Mouse (Mus musculus): ENCODE results near the gene Acvrl1. TPM values are rescaled to one million over a fixed set of nuclear protein-coding genes. Genes with fewer than 3 reads are reported as not detected.

Gene Acvrl1
- polyA plus RNA-seq, 1 experiment from 2014 or later: 18.4 TPM

DNA sequence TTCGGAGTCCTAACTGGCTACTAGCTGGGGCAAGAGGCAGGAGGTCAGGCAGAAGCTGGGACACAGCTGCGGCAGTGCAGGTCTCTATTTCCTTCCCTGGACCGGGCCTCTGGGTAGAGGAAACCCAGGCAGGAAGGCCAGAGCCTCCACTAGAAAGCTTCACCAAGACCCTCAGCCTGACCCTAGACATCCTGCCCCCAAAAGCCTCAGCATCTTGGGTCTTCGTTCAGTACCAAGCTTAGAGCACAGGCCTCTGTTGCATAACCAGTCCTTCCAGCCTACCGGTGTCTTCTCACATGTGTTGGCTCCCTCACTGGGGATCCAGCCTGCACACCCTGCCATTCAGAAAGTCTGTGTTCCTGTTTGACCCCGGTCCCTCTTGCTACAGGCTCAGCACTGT lies 4.4 kb downstream of the Acvrl1 start:
- H3K9ac ChIP-seq: no peak overlapping the region
- no peak overlapping the region for H3K4me2 ChIP-seq
- H3K9me3 ChIP-seq (replicated peaks): no peaks in the 10 kb centered on the region
- peaks cover 6% of the 10 kb centered on the region for H3K36me3 ChIP-seq
- no peak for ATAC-seq (replicated peaks; ENCODE audit: low FRiP score)
- H3K4me1 ChIP-seq: peaks cover 77% of the 10 kb centered on the region
- peaks cover 30% of the 10 kb centered on the region for H3K27me3 ChIP-seq
- WGBS: 75% methylated on average over 6 of the region's 6 CpGs
- no peak overlapping the region for H3K4me3 ChIP-seq (replicated peaks)
- peak overlapping the region; percentile 76 for H3K27ac ChIP-seq

DNA sequence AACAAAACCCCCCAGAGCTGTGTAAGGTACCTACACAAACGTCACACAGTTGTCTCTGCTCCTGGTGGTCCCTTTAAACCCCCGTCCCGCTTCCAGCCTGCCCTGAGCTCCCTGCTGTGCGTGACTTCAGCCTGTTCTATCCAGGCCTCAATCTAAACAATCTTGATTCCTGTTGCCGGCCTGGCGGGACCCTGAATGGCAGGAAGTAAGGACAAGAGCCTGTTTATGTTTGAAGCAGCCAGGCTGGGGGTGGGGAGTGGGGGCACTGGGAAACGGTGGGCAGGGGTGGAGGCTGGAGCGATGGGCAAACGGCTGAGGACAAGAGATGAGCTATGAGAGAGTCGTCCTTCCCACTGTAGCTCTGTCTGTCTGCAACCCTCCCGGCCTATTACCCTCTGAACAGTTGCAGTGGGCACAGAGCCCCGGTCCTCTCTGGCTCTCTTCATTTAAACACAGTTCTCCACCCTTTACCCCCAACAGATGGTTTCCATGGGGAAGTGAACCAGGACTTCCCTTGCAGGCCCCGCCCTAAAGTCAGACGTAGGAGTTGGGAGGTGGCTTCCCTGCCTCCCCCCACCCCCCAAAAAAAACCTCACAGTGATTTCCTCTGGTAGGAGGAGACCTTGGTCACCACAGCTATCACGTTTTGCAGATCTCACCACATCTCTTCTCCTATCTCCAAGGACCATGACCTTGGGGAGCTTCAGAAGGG lies 5.8 kb downstream of the Acvrl1 start:
- Histone ChIP-seq H3K27ac (peak overlapping the region; percentile 76), H3K9ac (no peak overlapping the region), H3K9me3 (replicated peaks) (no peaks in the 10 kb centered on the region), H3K36me3 (peaks cover 7% of the 10 kb centered on the region), H3K27me3 (peaks cover 18% of the 10 kb centered on the region), H3K4me1 (peaks cover 66% of the 10 kb centered on the region), H3K4me2 (peak overlapping the region; percentile 40), H3K4me3 (replicated peaks) (peak overlapping the region; percentile 27)
- WGBS: 22% methylated on average over 15 of the region's 15 CpGs
- ATAC-seq (replicated peaks; ENCODE audit: low FRiP score): 0 out of 2 replicates have a peak, but pooled peaks have one; percentile 23

DNA sequence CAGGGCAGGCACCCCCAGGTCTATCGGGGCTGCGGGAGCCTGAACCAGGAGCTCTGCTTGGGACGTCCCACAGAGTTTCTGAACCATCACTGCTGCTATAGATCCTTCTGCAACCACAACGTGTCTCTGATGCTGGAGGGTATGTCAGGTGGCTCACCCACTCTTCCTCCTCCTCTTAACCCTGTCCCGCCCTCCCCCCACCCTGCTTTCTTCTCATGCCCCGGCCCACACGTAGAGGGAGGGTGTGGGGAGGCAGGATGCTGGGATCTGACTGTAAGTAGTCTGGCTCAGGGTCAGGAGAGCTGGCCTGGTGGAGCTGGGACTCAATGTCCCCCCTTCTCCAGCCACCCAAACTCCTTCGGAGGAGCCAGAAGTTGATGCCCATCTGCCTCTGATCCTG lies 7.1 kb downstream of the Acvrl1 start:
- H3K4me1 ChIP-seq: peaks cover 67% of the 10 kb centered on the region
- H3K4me2 ChIP-seq: peak overlapping the region; percentile 40
- H3K9me3 ChIP-seq (replicated peaks): no peaks in the 10 kb centered on the region
- no peak for ATAC-seq (replicated peaks; ENCODE audit: low FRiP score)
- H3K9ac ChIP-seq: no peak overlapping the region
- 56% methylated on average over 8 of the region's 8 CpGs for WGBS
- peaks cover 7% of the 10 kb centered on the region for H3K36me3 ChIP-seq
- H3K27me3 ChIP-seq: peaks cover 5% of the 10 kb centered on the region
- H3K27ac ChIP-seq: no peak overlapping the region
- H3K4me3 ChIP-seq (replicated peaks): peak overlapping the region; percentile 23

DNA sequence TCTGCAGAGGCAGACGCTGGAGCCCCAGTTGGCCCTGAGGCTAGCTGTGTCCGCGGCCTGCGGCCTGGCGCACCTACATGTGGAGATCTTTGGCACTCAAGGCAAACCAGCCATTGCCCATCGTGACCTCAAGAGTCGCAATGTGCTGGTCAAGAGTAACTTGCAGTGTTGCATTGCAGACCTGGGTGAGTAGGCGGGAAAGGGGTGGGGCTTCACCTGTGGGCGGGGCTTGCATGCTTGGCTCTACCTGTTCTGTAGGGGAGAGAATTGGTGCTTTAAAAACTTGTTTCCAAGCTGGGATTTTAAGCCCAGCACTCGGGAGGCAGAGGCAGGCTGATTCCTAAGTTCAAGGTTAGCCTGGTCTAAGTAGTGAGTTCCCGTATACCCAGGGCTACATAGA lies 9.1 kb downstream of the Acvrl1 start:
- Histone ChIP-seq H3K4me1 (peaks cover 61% of the 10 kb centered on the region), H3K9me3 (replicated peaks) (no peaks in the 10 kb centered on the region), H3K4me3 (replicated peaks) (no peak overlapping the region), H3K9ac (no peak overlapping the region), H3K4me2 (no peak overlapping the region), H3K36me3 (peaks cover 7% of the 10 kb centered on the region), H3K27me3 (no peaks in the 10 kb centered on the region), H3K27ac (no peak overlapping the region)
- 84% methylated on average over 11 of the region's 11 CpGs for WGBS
- ATAC-seq (replicated peaks; ENCODE audit: low FRiP score): no peak

DNA sequence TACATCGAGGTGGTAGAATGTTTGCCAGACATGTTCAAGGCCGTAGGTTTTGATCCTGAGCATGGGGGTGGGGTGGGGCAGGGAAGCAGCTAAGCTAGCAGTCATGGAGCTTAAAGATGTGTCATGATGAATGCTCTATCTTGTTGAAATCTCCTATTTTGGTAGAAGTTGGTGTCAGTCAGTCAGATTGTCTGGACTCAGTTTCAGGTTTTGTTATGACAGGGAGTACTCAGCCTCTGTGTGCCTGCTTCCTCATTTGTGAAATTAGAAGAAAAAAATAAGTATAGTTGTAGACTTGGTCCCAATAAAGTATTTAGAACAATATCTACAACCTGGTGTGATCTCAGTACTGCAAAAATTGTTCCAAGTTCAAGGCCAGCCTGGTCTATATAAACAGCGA lies 10.4 kb downstream of the Acvrl1 start:
- no peak overlapping the region for H3K4me3 ChIP-seq (replicated peaks)
- no peak overlapping the region for H3K27ac ChIP-seq
- 90% methylated on average over 3 of the region's 3 CpGs for WGBS
- no peaks in the 10 kb centered on the region for H3K27me3 ChIP-seq
- H3K4me2 ChIP-seq: no peak overlapping the region
- H3K4me1 ChIP-seq: peaks cover 61% of the 10 kb centered on the region
- no peak for ATAC-seq (replicated peaks; ENCODE audit: low FRiP score)
- no peaks in the 10 kb centered on the region for H3K9me3 ChIP-seq (replicated peaks)
- peaks cover 7% of the 10 kb centered on the region for H3K36me3 ChIP-seq
- no peak overlapping the region for H3K9ac ChIP-seq

DNA sequence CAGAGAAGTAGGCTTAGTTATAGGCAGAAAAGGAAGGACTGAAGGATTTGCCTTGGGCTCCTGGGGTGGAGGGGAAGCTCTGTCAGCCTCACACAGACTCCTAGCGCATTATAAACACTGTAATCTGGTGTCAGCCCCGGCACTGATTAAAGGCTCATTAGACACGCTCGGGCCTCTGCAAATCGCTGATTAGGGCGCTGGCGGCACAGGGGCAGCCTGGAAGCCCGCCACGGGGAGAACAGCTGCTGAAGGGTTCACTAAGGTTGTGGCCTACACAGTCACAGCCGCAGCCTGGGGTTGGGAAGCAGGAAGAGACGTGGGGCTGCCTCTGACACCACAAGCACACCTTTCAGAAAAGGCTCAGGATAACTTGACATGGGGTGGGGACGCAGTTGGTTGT lies 11.6 kb downstream of the Acvrl1 start:
- 20% methylated on average over 12 of the region's 12 CpGs for WGBS
- Histone ChIP-seq H3K36me3 (peaks cover 7% of the 10 kb centered on the region), H3K9me3 (replicated peaks) (no peaks in the 10 kb centered on the region), H3K27me3 (no peaks in the 10 kb centered on the region), H3K9ac (no peak overlapping the region), H3K4me1 (peaks cover 63% of the 10 kb centered on the region), H3K4me2 (0 out of 2 replicates have a peak overlapping the region, but pooled peaks have one; percentile 12), H3K27ac (peak overlapping the region; percentile 70), H3K4me3 (replicated peaks) (no peak overlapping the region)
- ATAC-seq (replicated peaks; ENCODE audit: low FRiP score): 0 out of 2 replicates have a peak, but pooled peaks have one; percentile 0

DNA sequence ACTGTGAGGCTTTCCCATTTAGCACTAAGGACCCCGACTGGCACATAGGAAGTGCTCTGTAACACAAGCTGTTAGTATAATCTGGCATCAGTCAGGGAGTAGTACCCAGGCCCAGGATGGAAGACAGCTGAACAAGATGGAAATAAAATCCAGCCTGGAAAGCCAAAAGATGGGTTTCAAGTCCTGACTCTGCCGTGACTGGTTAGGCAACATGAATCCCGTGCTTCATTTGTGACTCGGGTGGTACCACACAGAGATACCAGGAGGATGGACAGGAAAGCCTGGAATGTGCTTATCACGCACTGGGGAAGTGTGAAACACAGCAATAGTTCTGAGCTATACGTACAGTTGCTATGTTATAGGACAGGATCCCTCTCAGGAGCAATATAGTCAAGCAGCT lies 12.3 kb downstream of the Acvrl1 start:
- Histone ChIP-seq H3K27ac (peak overlapping the region; percentile 70), H3K27me3 (no peaks in the 10 kb centered on the region), H3K4me1 (peaks cover 63% of the 10 kb centered on the region), H3K9me3 (replicated peaks) (no peaks in the 10 kb centered on the region), H3K4me3 (replicated peaks) (no peak overlapping the region), H3K9ac (no peak overlapping the region), H3K4me2 (0 out of 2 replicates have a peak overlapping the region, but pooled peaks have one; percentile 37), H3K36me3 (peaks cover 7% of the 10 kb centered on the region)
- no peak for ATAC-seq (replicated peaks; ENCODE audit: low FRiP score)
- WGBS: 47% methylated on average over 6 of the region's 6 CpGs

DNA sequence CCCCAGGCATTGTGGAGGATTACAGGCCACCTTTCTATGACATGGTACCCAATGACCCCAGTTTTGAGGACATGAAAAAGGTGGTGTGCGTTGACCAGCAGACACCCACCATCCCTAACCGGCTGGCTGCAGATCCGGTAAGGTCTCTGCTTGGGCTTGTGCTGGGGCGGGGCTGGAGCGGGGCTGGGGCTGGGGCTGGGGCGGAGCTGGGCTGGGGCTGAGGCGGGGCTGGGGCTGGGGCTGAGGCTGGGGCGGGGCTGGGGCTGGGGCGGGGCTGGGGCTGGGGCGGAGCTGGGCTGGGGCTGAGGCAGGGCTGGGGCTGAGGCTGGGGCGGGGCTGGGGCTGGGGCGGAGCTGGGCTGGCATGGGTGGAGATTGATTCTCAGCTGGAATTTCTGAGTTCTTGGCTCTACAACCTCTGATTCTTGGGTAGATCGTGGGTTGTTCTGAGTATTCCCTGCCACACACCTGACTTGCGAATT lies 12.8 kb downstream of the Acvrl1 start:
- ATAC-seq (replicated peaks; ENCODE audit: low FRiP score): peak; percentile 49
- 1% methylated on average over 14 of the region's 14 CpGs for WGBS
- H3K4me3 ChIP-seq (replicated peaks): no peak overlapping the region
- peaks cover 7% of the 10 kb centered on the region for H3K36me3 ChIP-seq
- peak overlapping the region; percentile 70; the same call in 1 of the 2 replicates for H3K27ac ChIP-seq
- peaks cover 64% of the 10 kb centered on the region for H3K4me1 ChIP-seq
- no peaks in the 10 kb centered on the region for H3K27me3 ChIP-seq
- 0 out of 2 replicates have a peak overlapping the region, but pooled peaks have one; percentile 37 for H3K4me2 ChIP-seq
- H3K9ac ChIP-seq: no peak overlapping the region
- H3K9me3 ChIP-seq (replicated peaks): no peaks in the 10 kb centered on the region

DNA sequence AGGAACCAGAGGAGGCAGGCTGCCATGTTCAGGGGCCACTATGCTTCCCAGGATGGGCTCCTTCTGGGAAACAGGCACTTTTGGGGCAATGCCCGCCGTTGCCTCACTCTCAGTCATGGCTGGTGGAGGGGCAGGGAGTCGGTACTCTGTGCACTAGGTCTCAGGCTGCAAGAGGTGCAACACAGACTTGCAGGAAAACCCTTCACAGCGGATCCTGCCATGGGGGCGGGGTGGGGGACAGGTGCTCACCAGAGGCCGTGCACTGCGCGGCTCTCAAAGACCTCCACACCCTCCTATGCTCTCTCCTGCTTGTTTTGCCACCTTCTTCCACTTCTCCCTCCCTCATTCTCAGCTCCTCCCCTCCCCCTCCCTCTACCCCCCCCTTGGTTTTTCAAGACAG lies 14.3 kb downstream of the Acvrl1 start:
- no peak overlapping the region for H3K9ac ChIP-seq
- H3K36me3 ChIP-seq: peaks cover 2% of the 10 kb centered on the region; the same call in 1 of the 2 replicates
- no peak for ATAC-seq (replicated peaks; ENCODE audit: low FRiP score)
- H3K27me3 ChIP-seq: no peaks in the 10 kb centered on the region
- WGBS: 39% methylated on average over 8 of the region's 8 CpGs
- no peak overlapping the region for H3K27ac ChIP-seq
- no peaks in the 10 kb centered on the region for H3K9me3 ChIP-seq (replicated peaks)
- no peak overlapping the region for H3K4me2 ChIP-seq
- H3K4me1 ChIP-seq: peaks cover 80% of the 10 kb centered on the region
- H3K4me3 ChIP-seq (replicated peaks): no peak overlapping the region

DNA sequence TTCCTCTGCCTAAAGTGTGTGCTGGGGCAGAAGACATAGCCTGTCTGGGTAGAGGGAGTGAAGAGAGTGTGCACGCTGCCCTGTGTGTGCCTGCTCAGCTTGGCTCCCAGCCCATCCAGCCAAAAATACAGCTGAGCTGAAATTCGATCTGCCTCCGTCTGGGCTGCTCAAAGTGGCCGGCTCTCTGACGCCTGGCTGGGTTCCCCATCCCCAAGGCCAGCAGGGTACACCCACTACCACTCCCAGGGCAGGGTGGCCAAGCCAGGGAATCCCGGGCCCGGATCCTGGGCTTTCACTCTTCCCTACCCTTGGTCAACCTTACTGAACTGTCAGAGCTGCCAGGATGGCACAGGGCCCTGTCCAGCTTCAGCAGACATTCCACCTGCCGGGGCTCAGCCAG lies 15.2 kb downstream of the Acvrl1 start:
- peaks cover 88% of the 10 kb centered on the region for H3K4me1 ChIP-seq
- H3K4me2 ChIP-seq: peak overlapping the region; percentile 6; the same call in 1 of the 2 replicates
- 0 out of 2 replicates have a peak overlapping the region, but pooled peaks have one; percentile 11 for H3K9ac ChIP-seq
- ATAC-seq (replicated peaks; ENCODE audit: low FRiP score): peak; percentile 16; the same call in 1 of the 2 replicates
- peak overlapping the region; percentile 62 for H3K27ac ChIP-seq
- H3K9me3 ChIP-seq (replicated peaks): no peaks in the 10 kb centered on the region
- 12% methylated on average over 8 of the region's 8 CpGs for WGBS
- H3K36me3 ChIP-seq: no peaks in the 10 kb centered on the region
- H3K4me3 ChIP-seq (replicated peaks): no peak overlapping the region
- no peaks in the 10 kb centered on the region for H3K27me3 ChIP-seq

DNA sequence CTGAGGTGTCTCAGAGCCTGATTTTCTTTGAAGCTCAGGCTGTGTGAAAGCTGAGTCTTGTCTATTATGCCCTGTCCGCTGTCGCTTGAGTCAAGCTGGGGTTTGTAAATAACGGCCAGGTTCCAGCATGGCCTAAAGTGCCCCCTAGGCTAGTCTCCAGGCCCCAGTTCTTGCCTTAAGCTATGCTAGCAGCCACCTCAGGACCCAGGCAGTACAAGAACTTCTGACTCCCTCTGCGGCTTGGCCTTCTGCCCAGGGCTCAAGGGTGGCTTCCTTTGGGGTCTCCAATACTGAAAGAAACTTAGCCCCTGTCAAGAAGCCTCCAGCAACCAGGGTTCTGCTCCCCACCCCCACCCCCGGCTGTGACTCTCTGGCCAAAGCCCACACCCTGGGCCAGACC lies 15.9 kb downstream of the Acvrl1 start:
- Histone ChIP-seq H3K9ac (no peak overlapping the region), H3K9me3 (replicated peaks) (no peaks in the 10 kb centered on the region), H3K36me3 (no peaks in the 10 kb centered on the region), H3K27me3 (no peaks in the 10 kb centered on the region), H3K4me3 (replicated peaks) (no peak overlapping the region), H3K27ac (peak overlapping the region; percentile 72), H3K4me1 (peaks cover 86% of the 10 kb centered on the region), H3K4me2 (no peak overlapping the region)
- 77% methylated on average over 5 of the region's 5 CpGs for WGBS
- ATAC-seq (replicated peaks; ENCODE audit: low FRiP score): no peak

DNA sequence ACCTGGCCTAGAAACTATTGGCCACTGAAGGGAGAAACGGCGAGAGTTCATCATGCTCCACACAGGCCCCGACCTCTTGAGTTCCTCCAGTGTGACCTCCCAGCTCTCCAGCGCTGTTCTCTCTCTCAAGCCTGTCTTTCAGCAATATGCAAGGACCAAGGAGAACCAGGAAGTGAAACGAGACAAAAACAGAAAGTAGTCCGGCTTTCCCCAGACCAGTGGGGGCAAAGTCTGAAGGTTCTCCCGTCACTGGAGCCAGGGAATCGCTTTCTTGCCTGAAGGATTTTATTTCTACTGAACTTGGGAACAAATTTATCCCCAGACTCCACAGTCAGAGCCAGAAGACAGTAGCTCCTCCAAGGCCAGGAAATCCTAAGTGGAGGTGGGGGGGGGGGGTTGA lies 16.5 kb downstream of the Acvrl1 start:
- peak overlapping the region; percentile 72 for H3K27ac ChIP-seq
- H3K4me2 ChIP-seq: peak overlapping the region; percentile 58; the same call in 1 of the 2 replicates
- WGBS: 68% methylated on average over 8 of the region's 8 CpGs
- H3K36me3 ChIP-seq: no peaks in the 10 kb centered on the region
- H3K9ac ChIP-seq: no peak overlapping the region
- H3K27me3 ChIP-seq: no peaks in the 10 kb centered on the region
- H3K9me3 ChIP-seq (replicated peaks): no peaks in the 10 kb centered on the region
- peaks cover 80% of the 10 kb centered on the region for H3K4me1 ChIP-seq
- no peak for ATAC-seq (replicated peaks; ENCODE audit: low FRiP score)
- H3K4me3 ChIP-seq (replicated peaks): no peak overlapping the region
